Mouse (Mus musculus) urinary bladder, postnatal 36 days (tissue): ENCODE data around the gene Cplx2.
A peak's percentile ranks its signal among the peaks of the same experiment; 100 is the strongest.

Source experiments
- DNase-seq, 2 experiments: peaks; one replicate each; pipeline ENCODE4 v3.0.0; 2022; ENCODE audit warnings: low spot score in 2 of 2, mixed read lengths in 1 of 2

Gene Cplx2

DNA sequence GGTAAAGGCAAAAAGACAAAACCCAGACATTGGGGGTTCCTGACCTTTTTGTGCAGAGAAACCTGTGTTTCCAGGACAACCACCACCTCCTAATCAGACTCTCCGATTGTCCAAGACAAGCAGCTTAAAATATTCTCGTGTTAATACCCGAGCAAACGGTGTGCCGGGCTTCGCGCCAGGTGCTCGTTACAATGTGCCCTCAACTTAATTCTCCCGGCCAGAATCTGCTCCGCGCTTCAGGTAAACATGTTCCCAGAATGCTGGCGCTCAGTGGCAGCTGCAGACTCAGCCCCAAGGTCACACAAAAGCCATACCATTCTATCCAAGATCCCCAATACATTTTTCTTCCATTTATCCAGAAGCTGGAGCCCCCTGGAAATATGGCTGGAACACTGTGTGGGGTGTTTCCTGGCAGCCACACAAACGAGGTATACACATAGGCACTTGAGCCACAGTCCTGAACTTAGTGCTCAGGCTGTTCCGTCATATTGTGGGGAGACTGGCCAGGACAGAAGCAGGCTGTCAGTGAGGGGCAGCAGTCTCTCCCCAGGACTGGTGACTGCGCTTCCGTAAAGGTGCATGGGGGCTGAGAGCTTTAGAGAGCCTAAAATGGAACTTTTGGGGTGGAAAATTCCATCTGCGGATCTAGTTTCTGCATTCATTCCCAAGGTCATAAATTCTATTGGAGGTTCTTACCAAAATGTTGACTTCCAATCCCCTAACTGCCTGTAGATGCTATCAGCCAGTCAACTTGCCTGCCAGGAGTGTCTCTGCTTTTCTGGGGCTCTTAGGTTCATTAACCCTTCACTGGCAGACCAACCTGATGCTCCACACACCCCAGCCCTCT lies 32.3 kb downstream of the Cplx2 start:
- no peak for DNase-seq

DNA sequence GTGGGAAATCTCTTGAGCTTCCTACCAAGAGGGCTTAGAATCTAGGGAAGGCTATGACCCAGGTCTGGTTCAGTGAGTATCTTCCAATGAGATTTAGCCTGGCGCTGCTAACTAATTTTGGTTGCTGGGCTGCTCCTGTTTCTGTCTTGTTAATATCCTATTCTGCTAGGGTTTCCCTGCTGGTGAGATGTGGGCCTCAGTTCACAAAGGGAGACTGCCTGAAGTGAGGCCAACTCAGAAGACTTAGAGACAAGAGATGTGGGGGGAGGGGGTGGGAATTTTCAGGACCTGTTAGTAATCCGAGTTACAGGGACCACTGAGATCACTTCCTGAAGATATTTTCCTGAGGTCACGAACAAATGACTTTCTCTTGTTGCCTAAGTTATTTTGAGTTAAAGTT lies 33.1 kb downstream of the Cplx2 start:
- DNase-seq = no peak

GRCm38 (mm10) chr13:54405805-54406204 lies 34.7 kb downstream of the Cplx2 start:
- no peak for DNase-seq

DNA sequence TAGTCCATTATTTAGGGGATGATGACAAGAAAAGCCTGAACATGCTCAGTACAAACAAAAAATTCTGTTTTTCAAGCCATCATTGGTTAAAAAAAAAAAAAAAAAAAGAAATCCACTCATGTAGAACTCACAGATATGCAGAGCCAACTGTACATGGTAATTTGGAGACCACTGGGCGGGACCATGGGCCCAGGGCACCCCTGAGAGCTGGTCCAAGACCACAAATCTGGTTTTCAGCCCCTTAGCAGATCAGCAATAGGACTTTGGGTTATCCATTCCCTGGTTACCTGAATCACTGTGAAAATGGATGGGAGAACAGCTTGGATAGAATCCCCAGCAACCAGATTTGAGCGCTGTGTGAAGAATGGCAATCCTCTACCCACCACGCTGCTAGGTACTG lies 40.5 kb downstream of the Cplx2 start:
- DNase-seq = no peak

DNA sequence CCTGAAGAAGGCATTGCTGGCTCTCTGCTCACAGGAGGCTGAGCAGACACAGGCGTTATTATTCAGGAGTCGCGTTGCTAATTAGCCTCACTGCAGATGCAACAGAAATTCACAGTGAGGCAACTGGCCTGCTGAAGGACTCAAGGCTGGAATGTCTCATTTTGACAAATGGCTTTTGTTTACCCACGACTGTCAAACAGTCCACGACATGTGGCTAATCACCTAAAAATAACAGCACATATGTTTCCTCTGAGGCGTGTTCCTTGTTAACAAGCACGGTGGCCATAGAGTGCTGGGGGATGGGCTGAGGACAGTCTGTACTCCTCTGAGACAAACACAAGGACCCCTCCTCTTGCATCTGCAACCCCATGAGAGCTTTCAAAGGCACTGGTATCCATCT lies 41.1 kb downstream of the Cplx2 start:
- DNase-seq = no peak

DNA sequence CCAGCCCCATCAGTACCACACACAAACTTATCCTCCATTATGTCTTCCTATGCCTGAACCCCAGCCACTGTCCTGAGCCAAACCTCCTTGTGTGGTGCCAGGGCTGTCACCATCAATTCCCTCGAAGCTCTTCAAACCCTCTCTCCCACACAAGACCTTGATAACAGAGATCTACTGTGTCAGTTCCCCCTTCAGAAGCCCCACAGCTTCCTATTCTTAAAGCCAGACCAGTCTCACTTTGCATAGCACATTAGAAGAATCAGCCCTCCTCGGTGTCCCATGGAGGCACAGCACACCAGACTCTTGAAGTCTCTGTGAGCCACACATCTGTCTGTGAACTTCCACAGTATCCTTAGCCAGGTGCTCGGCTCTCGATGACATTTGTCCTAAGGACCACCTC lies 41.6 kb downstream of the Cplx2 start:
- no peak for DNase-seq

DNA sequence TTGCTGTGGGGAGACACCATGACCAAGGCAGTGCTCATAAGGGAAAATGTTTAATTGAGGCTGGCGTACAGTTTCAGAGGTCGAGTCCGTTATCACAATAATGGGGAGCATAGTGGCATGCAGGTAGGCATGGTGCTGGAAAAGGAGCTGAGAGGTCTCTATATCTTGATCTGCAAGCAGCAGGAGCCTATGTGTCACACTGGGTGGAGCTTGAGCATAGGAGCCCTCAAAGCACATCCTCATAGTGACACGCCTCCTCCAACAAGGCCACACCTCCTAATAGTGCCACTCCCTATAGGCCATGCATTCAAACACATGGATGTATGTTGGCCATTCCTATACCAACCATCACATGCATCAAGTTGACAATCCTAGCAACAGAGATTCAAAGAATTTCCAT lies 43.9 kb downstream of the Cplx2 start:
- no peak for DNase-seq

DNA sequence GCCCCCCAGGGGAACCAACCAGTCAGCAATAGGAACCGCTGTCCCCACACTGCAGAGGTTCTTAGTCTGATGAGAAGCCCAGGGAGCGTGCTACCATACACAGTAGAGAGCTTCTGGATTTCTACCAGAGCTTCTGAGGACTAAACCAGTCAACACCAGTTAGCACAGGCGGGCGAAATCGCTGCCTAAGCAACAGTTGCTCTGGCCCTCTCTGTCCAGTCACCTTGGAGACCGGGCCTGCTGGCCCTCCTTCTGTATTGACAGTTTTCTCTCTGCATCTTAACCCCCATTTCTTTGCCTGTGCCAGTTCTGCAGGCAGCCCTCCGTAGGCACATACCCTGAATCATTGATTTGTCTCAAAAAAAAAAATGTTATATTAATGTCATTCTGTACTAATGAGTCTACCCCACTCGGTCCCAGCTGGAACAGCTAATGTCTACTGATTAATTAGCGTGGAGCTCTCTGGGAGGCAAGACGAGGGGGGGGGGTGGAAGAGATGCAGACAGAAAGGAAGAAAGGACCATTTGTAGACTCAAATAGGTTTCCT lies 47.7 kb downstream of the Cplx2 start:
- no peak for DNase-seq

DNA sequence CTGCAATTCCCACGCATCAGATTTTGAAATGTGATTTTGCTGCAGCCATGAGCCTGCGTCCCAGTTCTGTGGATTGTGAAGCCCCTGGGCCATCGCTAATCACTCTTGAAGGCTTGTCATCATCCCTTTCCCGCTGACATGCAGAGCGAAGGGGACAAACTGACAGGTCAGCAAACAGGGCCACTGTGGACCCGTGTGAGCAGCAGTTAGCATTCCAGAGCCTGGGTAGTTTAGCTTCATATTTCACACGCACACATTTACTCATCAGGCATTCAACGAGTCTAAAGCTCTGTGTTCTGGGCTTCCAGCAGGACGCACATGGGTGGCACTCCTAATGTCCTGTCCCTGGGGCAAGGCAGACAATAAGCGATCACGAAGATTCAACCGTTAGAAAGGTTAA lies 49.1 kb downstream of the Cplx2 start:
- DNase-seq = no peak

DNA sequence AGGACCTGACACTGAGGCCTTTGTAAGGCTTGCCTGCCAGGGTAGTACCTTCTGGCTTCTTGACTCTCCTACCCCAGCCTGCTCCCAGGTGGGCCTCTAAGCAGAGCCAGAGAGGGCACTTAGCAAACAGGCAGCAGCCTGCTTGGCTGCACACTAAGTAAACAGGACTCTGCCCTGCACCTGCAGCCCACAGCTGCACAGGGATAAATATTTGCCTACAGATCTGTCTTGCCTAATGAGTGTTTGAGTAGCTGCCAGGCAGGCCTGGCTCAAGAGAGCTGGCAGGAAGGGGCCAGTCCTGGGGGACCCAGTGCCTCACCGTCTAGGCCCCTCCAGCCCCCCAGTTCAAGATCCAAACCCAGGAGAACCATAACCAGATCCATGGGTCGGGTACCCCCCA lies 54.1 kb downstream of the Cplx2 start:
- DNase-seq = peak; percentile 22 to 32

GRCm38 (mm10) chr13:54426781-54427655 lies 55.9 kb downstream of the Cplx2 start:
- DNase-seq = no peak

DNA sequence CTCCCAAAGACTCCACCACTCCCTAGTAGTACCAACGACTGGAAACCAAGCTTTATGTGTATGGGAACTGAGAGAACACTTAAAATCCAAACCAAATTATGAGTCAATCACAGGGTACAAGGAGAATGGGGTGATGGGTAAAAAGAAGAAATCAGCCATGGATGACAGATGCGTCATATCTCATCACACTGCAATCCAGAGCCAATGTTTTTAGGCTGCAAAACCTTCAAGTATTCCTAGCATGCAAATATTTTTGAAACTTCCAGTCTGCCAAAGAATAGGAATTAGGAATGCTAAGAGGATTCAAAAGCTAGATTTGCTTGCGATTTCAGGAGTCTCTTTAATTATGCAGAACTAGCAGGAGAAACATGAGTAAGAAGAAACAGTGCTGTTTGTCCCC lies 57.6 kb downstream of the Cplx2 start:
- no peak for DNase-seq

- no peak for DNase-seq
Measured at GRCm38 (mm10) chr13:54430051-54430450, 58.9 kb downstream of the Cplx2 start.

DNA sequence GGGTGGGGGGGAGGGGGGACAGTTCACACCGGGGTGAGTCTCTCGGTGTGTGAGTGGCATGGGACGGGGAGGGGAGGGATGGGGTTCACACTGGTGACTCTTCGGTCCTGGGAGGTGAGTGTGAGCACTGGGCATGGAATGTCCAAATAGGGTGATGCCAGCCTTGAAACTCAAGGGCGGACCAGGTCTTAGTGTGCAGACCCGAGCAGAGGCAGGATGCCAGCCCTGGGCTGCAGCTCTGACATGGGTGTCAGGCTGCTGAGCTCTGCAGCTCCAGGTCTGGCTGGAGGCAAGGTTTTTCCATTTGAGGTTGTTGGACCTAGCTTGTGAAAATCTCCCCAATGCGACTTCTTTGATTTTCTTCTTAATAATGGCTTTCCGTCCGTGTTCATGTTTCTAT lies 60.0 kb downstream of the Cplx2 start:
- no peak for DNase-seq
